Mouse (Mus musculus) yolk sac, embryonic 10.5 days (tissue): Measurements from ENCODE around the gene Tmem235.

Experiments
- DNase-seq: peaks from one replicate; pipeline ENCODE4 v3.0.0-alpha.2; 2017; ENCODE audit warnings: low spot score

Gene Tmem235

DNA sequence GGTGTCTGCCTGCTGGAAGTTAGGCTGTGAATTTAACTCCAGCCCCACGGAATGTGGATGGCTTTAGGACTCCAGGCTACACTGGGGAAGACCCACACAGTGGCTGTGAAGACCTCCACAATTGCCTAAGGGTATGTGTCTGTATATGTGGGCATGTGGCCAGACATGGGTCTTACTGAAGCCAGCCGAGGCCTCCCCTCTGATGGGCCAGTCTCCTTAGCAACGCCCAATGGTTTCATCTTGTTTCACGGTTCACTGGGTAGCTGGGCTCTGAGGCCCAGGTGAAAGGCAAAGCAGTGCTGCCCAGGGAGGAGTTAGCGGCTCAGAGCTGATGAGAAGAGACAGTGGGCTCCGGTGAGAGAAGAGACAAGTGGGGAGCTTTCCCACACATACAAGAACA is 5.4 kb downstream of the Tmem235 start:
- DNase-seq = no peak

GRCm38 (mm10) chr11:117870688-117871365 is 10.3 kb downstream of the Tmem235 start:
- DNase-seq = no peak

GRCm38 (mm10) chr11:117871376-117871775 is 10.8 kb downstream of the Tmem235 start:
- DNase-seq = no peak

DNA sequence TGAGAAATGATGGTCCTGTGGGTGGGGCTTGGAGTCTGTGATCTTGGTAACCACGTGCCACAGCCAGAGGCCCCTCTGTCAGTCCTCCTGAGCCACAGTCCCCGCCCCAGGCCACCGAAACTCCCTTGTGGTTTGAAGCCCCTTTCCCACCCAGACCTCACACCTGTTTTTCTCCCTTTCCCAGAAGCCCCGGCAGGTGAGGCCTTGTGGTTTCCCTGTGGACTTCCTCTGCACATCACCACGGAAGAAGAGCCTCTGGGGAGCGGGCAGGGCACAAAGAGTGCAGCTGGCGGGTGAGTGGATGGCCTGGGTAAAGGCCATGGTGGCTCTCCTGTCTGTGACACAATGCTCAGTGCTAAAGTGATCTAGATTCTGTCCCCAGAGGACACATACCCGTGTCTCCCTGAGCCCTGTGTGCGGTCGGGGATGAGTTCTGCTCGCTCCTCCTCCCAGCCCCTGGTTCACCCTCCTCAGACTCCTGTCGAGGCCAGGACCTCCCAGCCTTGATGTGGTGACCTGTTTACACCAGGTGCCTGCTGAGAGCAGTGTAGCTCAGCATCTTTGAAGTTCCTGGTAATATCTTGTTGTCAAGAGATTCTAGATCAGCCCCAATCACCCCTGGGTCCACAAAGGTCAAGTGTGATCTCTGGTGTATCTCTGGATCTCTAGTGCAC is 11.5 kb downstream of the Tmem235 start:
- no peak for DNase-seq

- peak; percentile 74 for DNase-seq
Measured at GRCm38 (mm10) chr11:117872861-117873608, 12.5 kb downstream of the Tmem235 start, which contains the start of gene Tha1. Gene Tha1 (minus strand): TSS chr11:117873481.

DNA sequence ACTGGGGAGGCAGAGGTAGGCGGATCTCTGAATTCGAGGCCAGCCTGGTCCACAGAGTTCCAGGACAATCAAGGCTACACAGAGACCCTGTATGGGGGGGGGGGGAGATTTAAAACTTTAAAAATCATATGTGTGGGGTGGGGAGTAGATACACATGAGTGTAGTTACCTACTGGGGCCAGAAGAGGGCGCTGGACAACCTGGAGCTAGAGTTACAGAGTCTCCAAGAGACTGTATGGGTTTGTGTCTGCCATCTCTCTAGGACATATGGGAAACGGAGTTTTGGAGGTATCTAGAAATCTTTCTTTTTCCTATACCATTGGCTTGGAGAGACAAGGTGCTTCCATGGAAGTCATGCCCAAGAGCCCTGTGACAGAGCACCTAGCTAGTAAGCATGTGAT is 13.9 kb downstream of the Tmem235 start:
- DNase-seq = no peak

- DNase-seq = no peak
Measured at GRCm38 (mm10) chr11:117875681-117876080, 15.1 kb downstream of the Tmem235 start.

- DNase-seq = peak; percentile 67
Measured at GRCm38 (mm10) chr11:117877917-117878745, 17.6 kb downstream of the Tmem235 start.

DNA sequence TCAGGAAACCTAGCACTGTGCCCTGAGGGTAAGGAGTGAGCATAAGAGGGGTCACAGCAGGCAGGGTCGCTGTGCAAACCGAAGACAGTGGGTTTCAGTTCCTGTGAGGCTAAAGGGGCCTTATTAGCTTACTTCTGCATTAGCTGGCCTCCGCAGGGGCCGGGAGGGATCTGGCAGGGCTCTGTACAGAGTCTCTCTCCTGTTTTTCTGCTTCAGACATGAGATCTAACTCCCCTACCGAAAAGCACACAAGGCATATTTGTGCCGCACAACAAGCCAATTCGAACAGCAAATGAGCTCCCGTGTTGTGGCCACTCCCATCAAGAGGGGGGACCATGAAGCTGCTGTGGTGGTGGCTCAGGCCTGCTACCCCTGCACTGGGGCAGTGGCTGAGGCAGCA is 18.3 kb downstream of the Tmem235 start:
- DNase-seq = no peak

DNA sequence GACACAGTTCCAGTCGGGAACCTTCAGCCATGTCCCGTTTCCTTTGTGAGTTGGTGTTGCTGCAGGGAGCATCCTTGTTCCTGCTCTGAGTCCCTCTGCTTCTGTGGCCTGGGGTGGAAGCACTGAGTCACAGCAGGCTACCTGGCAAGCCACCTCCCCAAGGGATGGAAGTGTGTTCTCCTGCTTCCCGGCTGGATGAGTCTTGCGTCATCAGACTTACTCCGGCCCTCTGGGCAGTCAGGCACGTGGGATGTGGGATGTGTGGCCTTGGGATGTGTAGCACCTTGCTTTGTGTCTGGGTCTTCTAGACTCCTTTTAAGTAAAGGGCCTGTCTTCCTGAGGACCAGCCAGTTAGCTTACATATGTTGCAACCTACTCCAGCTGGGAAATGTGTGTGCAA is 19.1 kb downstream of the Tmem235 start:
- no peak for DNase-seq

DNA sequence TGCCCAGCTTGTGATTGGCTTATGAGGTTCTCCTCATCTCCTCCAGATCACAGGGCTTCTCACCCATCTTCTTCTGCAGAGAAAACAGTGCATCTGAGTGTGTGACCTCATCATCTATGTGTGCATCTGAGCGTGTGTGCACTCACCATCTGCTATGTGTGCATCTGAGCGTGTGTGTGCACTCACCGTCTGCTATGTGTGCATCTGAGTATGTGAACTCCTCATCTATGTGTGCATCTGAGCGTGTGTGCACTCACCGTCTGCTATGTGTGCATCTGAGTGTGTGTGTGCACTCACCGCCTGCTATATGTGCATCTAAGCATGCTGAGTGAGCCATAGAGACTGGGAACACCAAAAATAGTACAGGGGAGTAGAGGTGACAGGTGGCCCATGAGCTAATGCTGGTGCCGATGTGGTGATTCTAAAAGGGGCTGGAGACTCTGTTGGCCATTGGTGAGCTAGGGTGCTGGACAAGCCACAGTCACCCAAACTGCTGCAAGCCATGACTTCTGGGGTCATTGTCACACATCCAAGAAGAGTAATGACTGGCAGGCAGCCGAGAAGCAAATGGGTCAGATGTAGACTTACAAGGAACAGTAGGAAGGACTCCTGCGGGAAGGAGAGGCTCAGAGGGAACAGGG is 19.9 kb downstream of the Tmem235 start:
- DNase-seq = no peak

GRCm38 (mm10) chr11:117880977-117881358 is 20.4 kb downstream of the Tmem235 start:
- DNase-seq = no peak

- DNase-seq = no peak
Measured at GRCm38 (mm10) chr11:117881787-117882186, 21.2 kb downstream of the Tmem235 start.

DNA sequence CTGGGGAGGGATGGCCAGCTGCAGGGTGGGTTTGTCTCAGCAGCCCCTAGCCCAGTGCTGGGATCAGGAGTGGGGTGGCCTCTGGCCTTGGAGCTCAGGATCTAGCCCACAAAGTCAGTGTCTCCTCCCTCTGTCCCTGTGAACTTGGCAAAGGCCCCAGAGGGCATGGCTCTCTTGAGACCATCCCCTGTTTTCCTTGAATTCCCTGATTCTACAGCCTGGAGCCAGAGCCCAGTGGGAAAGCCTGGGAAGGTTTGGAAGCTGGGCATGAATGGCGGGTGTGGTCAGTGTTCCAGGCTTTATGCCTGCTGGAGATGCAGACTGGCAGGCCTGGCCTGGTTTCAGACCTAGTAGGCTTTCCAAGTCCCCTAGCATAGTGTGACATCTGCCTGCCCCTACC is 21.7 kb downstream of the Tmem235 start:
- no peak for DNase-seq

DNA sequence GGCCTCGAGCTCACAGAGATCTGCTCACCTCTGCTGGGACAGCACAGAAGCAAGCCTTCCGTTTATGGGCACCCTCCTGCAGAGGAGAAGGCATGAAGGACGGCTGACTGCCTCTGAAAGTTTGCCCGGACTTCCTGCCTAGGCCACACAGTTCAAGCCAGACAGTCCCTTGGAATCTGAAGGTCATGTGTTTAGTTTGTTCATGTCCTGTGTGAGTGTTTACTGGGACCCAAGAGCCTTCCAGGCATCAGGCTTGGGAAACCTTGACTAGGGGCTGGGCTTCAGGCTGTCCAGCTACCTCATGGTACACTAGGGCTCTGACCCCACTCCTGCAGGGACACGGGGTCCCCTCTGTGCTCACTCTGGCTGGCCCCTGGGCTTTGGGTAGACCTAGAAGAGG is 25.4 kb downstream of the Tmem235 start:
- no peak for DNase-seq

DNA sequence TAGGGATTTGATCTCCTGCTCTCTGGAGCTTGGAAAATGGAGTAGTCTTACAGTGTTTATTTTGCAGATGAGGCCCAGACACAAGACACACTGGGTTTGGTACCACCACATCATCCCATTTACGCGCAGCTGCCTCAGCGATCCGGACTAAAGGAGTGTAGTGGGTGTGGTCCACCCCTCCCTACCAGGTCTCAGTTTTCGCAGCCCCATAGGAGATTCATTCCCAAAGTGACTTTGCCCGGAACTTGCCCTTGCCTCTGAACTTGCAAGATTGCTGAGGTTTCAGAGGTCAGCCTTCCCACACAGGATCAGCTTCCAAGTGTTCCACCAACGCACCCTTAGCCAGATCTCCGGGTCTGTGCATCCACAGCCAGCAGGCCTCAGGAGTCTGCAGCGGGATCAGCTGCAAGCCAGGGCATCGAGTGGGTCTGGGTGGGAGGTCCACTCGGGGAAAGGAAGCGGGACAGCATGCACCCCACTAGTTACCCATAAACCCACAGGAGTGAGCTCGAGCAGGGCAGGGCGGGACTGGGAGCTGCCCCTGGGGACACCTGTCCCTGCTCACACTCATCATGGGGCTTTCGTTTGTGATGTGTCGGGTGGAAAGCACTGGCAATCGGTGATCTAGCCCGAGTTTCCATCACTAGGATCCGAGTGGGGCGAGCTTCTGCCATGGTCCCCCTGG is 27.8 kb downstream of the Tmem235 start:
- no peak for DNase-seq

- peak; percentile 63 for DNase-seq
Measured at GRCm38 (mm10) chr11:117888853-117889822, 28.6 kb downstream of the Tmem235 start.

DNA sequence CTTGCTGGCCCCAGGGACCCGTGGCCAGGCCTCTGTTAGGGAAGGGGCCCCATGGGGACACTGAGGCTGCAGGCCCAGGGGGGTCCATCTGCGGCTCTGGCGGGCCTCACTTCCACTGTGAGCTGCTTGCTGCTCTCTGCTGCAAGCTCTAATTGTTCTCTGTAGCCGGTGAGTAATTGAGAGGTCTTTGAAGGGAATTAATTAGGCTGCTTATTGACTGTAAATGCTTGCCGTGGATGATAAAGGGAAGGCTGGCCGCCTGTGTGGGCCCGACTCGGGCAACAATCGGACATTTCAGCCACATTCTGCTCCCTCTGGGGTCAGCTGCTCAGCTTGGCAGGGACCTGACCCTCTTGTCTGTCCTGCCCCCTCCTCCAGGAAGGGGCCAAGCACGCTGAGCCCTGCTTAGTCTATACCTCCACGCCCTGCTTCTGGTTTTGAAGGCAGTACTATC is 29.4 kb downstream of the Tmem235 start:
- DNase-seq = no peak

DNA sequence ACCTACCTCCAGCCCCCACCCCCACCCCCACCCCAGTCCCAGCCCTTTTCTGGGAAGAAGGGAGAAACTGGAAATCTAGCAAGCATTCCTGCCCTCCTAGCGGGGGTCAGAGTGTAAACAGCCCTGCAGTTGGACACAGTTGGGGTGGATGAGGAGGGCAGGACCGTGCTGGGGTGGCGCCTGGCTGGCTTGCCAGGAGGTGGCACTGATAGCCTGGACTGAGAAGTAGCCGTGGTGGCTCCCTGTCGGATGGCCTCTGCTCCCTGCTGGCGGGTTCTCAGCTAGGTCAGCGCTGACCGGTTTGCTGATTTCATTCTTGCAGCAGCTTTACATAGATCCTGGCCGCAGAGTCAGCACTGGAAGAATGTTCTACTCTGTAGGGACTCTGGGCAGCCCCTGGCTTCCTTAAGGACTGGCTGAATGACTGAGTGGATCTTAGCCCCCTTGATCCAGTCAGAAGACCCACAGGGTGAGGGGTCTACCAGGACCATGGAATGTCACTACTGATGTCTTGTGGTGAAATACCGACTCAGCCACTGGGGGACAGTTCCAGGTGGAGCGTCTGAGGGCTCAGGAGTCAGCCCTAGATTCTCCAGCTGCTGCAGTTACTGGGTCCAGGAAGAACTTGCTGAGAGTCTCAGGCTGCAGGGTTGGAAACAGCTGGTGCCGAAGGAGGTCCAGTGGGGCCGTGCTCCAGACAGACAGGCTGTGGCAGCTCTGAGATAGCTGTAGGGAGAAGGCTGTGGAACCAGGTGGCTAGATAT is 30.1 kb downstream of the Tmem235 start:
- peak; percentile 60 for DNase-seq
